Mouse (Mus musculus): ENCODE data around the gene Bin2.
"Not testable (repeated sequence)": the region's sequence is repeated elsewhere in the genome, so short reads cannot be mapped to it uniquely, and the experiment has no call there.

Bin2 gene

DNA sequence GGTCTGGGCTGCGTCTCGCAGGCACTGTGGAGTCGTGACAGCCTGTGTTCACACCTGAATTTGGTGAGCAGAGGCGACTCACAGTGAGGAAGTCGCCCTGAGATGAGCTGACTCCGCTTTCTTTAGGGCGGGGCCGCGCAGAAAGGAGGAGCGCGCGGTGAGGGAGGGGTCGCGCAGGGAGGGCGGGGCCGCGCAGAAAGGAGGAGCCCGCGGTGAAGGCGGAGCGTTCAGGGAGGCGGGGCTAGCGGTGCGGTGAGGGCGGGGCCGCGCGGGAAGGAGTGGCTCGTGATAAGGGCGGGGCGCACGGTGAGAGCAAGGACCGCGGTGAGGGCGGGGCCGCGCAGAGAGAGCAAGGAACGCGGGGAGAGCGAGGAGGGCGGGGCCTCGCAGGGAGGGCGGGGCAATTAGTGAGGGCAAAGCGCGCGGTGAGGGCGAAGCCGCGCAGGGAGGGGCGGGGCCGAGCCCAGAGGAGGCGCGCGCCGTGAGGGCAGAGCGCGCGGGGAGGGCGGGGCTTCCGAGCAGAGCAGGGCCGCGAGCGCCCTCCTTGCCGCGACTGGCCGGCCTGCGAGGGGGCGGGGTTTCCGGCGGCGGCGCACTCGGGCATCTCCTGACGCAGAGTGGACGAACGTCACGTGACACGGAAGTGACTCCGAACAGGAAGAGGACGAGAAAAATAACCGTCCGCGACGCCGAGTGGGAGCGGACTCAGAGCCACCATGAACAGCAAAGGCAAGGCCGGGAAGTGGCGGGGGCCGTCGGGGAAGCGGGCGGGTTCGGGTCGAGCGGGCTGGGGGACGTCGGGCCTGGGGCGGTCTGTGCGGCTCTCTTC lies 54.1 kb downstream of the Bin2 start, which contains the start of gene Dazap2:
Dazap2 (plus strand) TSS at position 354 of the 829 bp plus-strand sequence.
- DNase-seq, result peak; percentile 97

DNA sequence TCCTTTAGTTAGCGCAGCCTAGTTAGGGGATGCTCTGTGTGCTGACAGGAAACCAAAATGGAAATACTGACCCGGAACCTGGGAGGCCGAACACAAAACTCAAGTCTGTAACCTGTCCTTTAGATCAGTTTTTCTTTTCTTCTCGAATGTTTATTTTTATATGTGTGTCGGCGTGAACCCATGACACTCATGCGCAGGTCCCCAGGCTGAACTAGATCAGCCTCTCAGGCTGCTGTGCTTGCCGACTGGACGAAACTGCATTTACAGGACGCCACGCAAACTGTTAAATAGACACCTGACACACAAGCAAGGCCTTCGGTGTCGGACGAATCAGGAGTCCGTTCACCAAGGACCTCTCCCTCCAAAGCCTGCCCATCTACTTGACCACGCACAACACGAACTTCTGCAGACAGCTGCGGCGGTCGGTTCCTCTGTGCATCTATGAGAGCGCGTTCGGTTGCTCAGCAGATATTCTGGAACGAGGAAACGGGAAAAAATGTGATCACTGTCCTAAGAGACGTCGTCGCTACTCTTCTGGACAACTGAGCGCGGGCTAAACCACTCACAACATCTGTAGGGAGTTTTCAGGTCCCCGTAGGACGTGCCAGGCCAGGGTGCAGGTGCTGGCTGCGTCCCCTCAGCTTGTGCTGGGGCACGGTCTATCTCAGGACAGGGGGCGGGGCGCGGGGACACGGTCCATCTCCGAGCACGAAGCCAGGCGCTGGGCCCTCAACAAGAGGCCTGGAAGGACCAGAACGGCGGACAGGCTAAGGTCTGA lies 54.9 kb downstream of the Bin2 start:
- DNase-seq, result no peak

DNA sequence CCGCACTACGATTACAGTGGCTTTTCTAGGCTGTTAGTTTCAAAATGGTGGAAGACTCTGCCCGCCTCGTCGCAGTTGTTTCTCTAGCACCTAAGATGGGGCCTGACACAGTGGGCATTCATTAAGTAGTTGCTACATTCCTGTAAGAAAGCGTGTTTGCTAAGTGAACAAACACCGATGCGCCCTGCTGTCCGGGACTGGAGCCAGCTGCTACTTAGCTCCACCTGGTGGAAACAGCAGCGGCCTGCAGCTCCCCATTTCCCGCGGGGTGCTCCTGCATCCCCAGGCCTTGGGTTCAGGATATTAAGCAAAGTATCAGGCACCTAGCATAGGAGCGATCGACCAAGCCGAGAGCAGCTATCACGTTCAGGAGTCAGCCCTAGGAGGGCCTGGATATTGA lies 55.8 kb downstream of the Bin2 start:
- peak; percentile 80 for DNase-seq

- no peak for DNase-seq
Measured at GRCm38 (mm10) chr15:100612432-100612831, 56.9 kb downstream of the Bin2 start.

GRCm38 (mm10) chr15:100611951-100612350 lies 57.4 kb downstream of the Bin2 start:
- DNase-seq, result no peak

- DNase-seq, result not testable (repeated sequence)
Measured at GRCm38 (mm10) chr15:100606677-100607076, 62.7 kb downstream of the Bin2 start.

GRCm38 (mm10) chr15:100601669-100602068 lies 67.7 kb downstream of the Bin2 start:
- no peak for DNase-seq

- DNase-seq, result no peak
Measured at GRCm38 (mm10) chr15:100600696-100601272, 68.6 kb downstream of the Bin2 start.

DNA sequence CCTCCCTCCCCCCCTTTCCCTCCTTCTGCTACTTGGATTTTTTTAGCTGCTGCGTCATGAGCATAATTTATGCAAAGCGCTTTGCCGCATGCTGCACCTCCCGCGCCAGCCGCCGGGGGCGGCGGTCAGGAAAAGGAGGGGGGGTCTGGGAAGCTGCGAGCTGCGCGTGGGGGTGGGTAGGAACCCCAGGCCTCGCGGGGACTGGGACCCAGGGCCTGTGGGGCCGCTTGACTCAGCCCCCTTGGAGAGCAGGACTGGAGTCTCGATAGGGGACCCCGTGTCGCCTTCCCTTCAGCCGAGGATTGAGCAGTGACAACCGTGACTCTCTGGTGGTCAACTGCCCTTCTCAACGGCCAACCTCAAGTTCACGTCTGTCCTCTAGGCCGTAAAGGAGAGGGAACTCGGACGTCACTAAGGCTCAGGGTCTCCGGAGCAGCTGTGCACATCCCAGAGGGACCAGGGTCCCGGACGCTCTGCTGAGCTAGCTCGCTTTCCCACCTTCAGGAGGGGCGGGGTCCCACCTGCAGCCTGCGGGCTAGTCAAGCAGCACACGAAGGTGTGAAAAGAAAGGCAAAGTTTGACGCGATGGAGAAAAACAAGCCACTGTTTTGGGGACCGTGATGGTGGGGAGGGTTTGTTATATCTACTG lies 69.2 kb downstream of the Bin2 start:
- peak; percentile 68 for DNase-seq

DNA sequence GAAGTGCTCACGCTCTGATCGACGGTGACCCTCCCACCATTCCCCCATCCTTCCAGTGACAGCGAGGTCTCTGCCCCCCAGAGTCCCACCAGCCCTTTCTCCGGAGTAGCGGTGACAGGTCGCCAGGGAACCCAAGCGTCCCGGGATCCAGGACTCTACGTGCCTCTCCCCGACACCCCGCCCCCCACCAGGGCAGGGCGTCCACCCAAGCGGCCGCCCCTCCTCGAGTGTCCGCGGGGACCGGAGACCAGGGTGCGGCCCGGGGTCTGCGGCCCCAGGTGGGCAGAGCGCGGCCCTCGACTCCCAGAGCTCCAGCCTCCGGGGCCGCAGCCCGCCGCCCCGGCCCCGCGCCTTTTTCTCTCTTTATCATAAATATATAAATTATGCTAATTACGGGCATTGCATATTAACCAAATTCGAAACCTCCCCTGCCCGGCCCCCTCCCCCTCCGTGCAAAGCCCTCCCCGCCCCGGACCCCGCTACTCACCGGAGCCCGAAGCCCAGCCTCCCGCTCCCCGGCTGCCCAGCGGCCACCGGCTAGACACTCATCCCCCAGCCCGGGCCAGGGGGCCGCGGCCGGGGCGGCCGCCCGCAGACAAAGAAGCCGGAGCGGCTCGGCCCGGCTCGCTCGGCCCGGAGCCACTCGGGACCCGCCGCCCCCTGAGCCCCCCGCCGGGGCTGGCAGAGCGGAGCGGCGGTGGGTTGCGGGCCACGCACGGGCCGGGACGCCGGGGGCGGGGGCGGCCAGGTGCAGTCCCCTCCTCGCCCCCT lies 69.9 kb downstream of the Bin2 start, which contains the start of gene Pou6f1:
Pou6f1 (minus strand) TSS at position 709 of the 771 bp plus-strand sequence.
- peak; percentile 52 for DNase-seq

- DNase-seq, result no peak
Measured at GRCm38 (mm10) chr15:100598883-100599275, 70.5 kb downstream of the Bin2 start.

- no peak for DNase-seq
Measured at GRCm38 (mm10) chr15:100598287-100598882, 71.0 kb downstream of the Bin2 start.

GRCm38 (mm10) chr15:100592817-100593216 lies 76.5 kb downstream of the Bin2 start:
- no peak for DNase-seq
